Mouse (Mus musculus): Measurements from ENCODE around the gene Smpd3.

Smpd3 gene

GRCm38 (mm10) chr8:106288732-106289131, 49.1 kb downstream of the Smpd3 start:
- no peak for DNase-seq

- DNase-seq = no peak
Measured at GRCm38 (mm10) chr8:106287445-106287844, 50.3 kb downstream of the Smpd3 start.

GRCm38 (mm10) chr8:106280844-106281243, 56.9 kb downstream of the Smpd3 start:
- DNase-seq = no peak

GRCm38 (mm10) chr8:106280154-106280553, 57.6 kb downstream of the Smpd3 start:
- no peak for DNase-seq

- no peak for DNase-seq
Measured at GRCm38 (mm10) chr8:106278367-106279042, 59.3 kb downstream of the Smpd3 start.

GRCm38 (mm10) chr8:106276709-106277317, 61.0 kb downstream of the Smpd3 start:
- DNase-seq = no peak

- DNase-seq = no peak
Measured at GRCm38 (mm10) chr8:106273468-106273867, 64.3 kb downstream of the Smpd3 start.

GRCm38 (mm10) chr8:106271378-106271777, 66.4 kb downstream of the Smpd3 start:
- no peak for DNase-seq

- no peak for DNase-seq
Measured at GRCm38 (mm10) chr8:106270804-106271203, 67.0 kb downstream of the Smpd3 start.

GRCm38 (mm10) chr8:106268710-106269346, 69.0 kb downstream of the Smpd3 start:
- DNase-seq = peak; percentile 41

GRCm38 (mm10) chr8:106265398-106265797, 72.4 kb downstream of the Smpd3 start:
- no peak for DNase-seq

- no peak for DNase-seq
Measured at GRCm38 (mm10) chr8:106263928-106264327, 73.9 kb downstream of the Smpd3 start.

- DNase-seq = no peak
Measured at GRCm38 (mm10) chr8:106262343-106262742, 75.4 kb downstream of the Smpd3 start.

GRCm38 (mm10) chr8:106260894-106261293, 76.9 kb downstream of the Smpd3 start:
- DNase-seq = no peak

- DNase-seq = no peak
Measured at GRCm38 (mm10) chr8:106259579-106260255, 78.1 kb downstream of the Smpd3 start.

- DNase-seq = peak; percentile 12
Measured at GRCm38 (mm10) chr8:106258169-106258568, 79.6 kb downstream of the Smpd3 start.

- no peak for DNase-seq
Measured at GRCm38 (mm10) chr8:106250186-106250585, 87.6 kb downstream of the Smpd3 start.

- no peak for DNase-seq
Measured at GRCm38 (mm10) chr8:106237106-106237505, 100.7 kb downstream of the Smpd3 start.

- DNase-seq = no peak
Measured at GRCm38 (mm10) chr8:106234567-106235261, 103.1 kb downstream of the Smpd3 start.

GRCm38 (mm10) chr8:106232751-106233150, 105.0 kb downstream of the Smpd3 start:
- DNase-seq = no peak

- no peak for DNase-seq
Measured at GRCm38 (mm10) chr8:106231536-106231935, 106.3 kb downstream of the Smpd3 start.

- peak; percentile 76 for DNase-seq
Measured at GRCm38 (mm10) chr8:106226589-106226988, 111.2 kb downstream of the Smpd3 start.

GRCm38 (mm10) chr8:106219620-106220019, 118.2 kb downstream of the Smpd3 start:
- no peak for DNase-seq
